Mouse (Mus musculus) stomach, embryonic 14.5 days (tissue): ENCODE data around the gene Mindy4b-ps. TPM values are rescaled to one million over a fixed set of nuclear protein-coding genes. Genes with fewer than 3 reads are reported as not detected.
A peak's percentile ranks its signal among the peaks of the same experiment; 100 is the strongest.
"Not testable (repeated sequence)": the region's sequence is repeated elsewhere in the genome, so short reads cannot be mapped to it uniquely, and the experiment has no call there.

Source experiments
- ATAC-seq: fragments of 200-750 bp; cut with Nextera tagmentation; 2 replicates; pipeline ENCODE4 v1.8.0; 2017; ENCODE audit warnings: low read depth, moderate TSS enrichment; ENCODE audit not compliant: insufficient number of reproducible peaks, insufficient read depth, low FRiP score
- H3K27ac ChIP-seq: fragments of 300-500 bp; sonication (generic); 2 replicates; pipeline ENCODE4 v1.5.1; 2014; ENCODE audit warnings: mild to moderate bottlenecking, low read length, moderate library complexity, mixed read lengths
- H3K27me3 ChIP-seq: fragments of 300-500 bp; sonication (generic); 2 replicates; pipeline ENCODE4 v1.6.1; 2014; ENCODE audit warnings: low read length, control low read depth, mixed read lengths; ENCODE audit not compliant: control insufficient read depth, insufficient read depth
- H3K36me3 ChIP-seq: fragments of 300-500 bp; sonication (generic); 2 replicates; pipeline ENCODE4 v1.6.1; 2014; ENCODE audit warnings: mild to moderate bottlenecking, control low read depth, low read length, moderate library complexity, mixed read lengths; ENCODE audit not compliant: control insufficient read depth, insufficient read depth
- H3K4me1 ChIP-seq: fragments of 300-500 bp; sonication (generic); 2 replicates; pipeline ENCODE4 v1.6.1; 2014; ENCODE audit warnings: low read length, control low read depth, mixed read lengths; ENCODE audit not compliant: control insufficient read depth, insufficient read depth
- H3K4me2 ChIP-seq: fragments of 300-500 bp; sonication (generic); replicated peaks from 2 replicates; pipeline ENCODE4 v1.6.1; 2014; ENCODE audit warnings: low read depth, low read length, control low read depth
- H3K4me3 ChIP-seq: fragments of 300-500 bp; sonication (generic); 2 replicates; pipeline ENCODE4 v1.5.1; 2014; ENCODE audit warnings: low read depth, low read length, control low read depth
- H3K9ac ChIP-seq: fragments of 300-500 bp; sonication (generic); replicated peaks from 2 replicates; pipeline ENCODE4 v1.6.1; 2014; ENCODE audit warnings: low read depth, mild to moderate bottlenecking, control low read depth, low read length, moderate library complexity, mixed read lengths
- H3K9me3 ChIP-seq: fragments of 300-500 bp; sonication (generic); 2 replicates; pipeline ENCODE4 v1.6.1; 2016; ENCODE audit warnings: low read depth, low read length, control low read depth; ENCODE audit not compliant: control insufficient read depth
- WGBS: fragments of 180-500 bp; shearing (Covaris S2); extraction: QIAGEN DNeasy Blood & Tissue Kit; methylation state at CpG from one replicate; pipeline ENCODE4 v1.1.7; 2014; 5-methylcytosine and 5-hydroxymethylcytosine counted together
- polyA plus RNA-seq: library from polyadenylated mRNA; unstranded; fragments of >200 nt; fragmentation: Nextera tagmentation; extraction: Ambion mirVana; gene quantifications from 2 replicates; pipeline ENCODE4 v1.2.1, GENCODE M21; 2014

Mindy4b-ps gene
- not detected in 2 replicates for polyA plus RNA-seq

DNA sequence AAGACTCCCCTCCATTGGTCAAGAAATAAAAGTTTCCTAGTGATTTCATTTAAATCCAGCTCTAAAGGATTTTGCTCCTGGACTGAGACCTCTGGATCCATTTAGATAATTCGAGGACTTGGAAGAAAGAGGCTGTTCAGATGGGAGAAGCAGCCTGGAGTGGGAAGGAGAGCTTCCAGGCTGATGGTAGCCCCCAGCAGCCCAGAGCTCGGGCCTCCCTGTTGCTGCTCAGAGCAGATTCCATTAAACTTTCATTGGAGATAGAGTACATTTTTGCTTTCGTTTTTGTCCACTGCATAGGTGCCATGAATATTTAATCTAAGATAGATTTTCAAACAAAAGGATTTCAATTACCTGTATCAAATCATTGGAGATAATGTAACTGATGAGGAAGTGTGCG, at the start of gene Mindy4b-ps:
TSS of gene Mindy4b-ps (minus strand) at position 101 of the 400 bp plus-strand sequence.
- H3K4me2 ChIP-seq, result no peak within 1 kb of the TSS
- H3K4me3 ChIP-seq, result no peak within 1 kb of the TSS
- H3K27ac ChIP-seq, result no peak within 1 kb of the TSS
- H3K27me3 ChIP-seq, result no peaks in the 10 kb centered on the region
- no peak for ATAC-seq
- no peaks in the 10 kb centered on the region for H3K4me1 ChIP-seq
- H3K9me3 ChIP-seq, result no peaks in the 10 kb centered on the region
- WGBS, result 73% methylated on average over 4 of the region's 4 CpGs
- no peaks in the 10 kb centered on the region for H3K36me3 ChIP-seq
- no peak within 1 kb of the TSS for H3K9ac ChIP-seq

DNA sequence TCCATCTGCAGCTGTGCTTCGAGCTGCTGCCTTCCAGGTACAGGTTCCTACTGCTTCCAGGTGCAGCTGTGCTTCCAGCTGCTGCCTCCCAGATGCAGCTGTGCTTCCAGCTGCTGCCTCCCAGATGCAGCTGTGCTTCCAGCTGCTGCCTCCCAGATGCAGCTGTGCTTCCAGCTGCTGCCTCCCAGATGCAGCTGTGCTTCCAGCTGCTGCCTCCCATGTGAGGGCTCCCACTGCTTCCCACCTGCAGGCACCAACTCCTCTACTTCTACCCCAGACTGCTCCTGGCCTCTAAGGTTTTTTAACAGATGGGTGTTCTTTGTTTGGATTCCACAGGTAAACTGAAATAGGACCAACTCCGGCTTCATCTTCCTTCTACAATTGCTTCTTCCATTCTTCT, 49.8 kb upstream of the Mindy4b-ps start:
- not testable (repeated sequence) for H3K27me3 ChIP-seq, H3K4me1 ChIP-seq, ATAC-seq, H3K4me2 ChIP-seq, H3K36me3 ChIP-seq, H3K9ac ChIP-seq, H3K9me3 ChIP-seq, H3K27ac ChIP-seq, H3K4me3 ChIP-seq
- 61% methylated on average over 2 of the region's 2 CpGs for WGBS

DNA sequence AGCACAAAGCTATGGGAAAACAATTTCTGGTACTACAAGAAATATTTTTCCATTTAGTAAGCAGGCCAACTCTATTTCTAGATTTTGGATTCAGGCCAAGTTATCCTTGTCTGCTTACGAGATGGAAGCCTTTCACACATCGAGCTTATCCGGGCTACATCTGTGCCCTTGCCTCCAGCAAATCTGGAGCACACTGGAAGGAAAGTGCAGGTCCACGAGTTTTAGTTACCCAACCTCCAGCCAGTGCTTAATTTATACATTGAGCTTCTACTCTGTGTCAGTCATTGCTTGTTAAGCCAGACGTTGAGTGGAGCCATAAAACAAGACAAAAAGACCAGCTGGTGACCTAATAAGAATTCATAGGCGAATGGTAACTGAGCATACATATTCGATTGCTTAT, 43.6 kb upstream of the Mindy4b-ps start:
- no peak for ATAC-seq
- WGBS, result 51% methylated on average over 7 of the region's 7 CpGs
- no peak overlapping the region for H3K4me2 ChIP-seq
- no peaks in the 10 kb centered on the region for H3K27me3 ChIP-seq
- H3K36me3 ChIP-seq, result no peaks in the 10 kb centered on the region
- H3K4me1 ChIP-seq, result no peaks in the 10 kb centered on the region
- H3K4me3 ChIP-seq, result no peak overlapping the region
- H3K9ac ChIP-seq, result no peak overlapping the region
- H3K27ac ChIP-seq, result no peak overlapping the region
- no peaks in the 10 kb centered on the region for H3K9me3 ChIP-seq

DNA sequence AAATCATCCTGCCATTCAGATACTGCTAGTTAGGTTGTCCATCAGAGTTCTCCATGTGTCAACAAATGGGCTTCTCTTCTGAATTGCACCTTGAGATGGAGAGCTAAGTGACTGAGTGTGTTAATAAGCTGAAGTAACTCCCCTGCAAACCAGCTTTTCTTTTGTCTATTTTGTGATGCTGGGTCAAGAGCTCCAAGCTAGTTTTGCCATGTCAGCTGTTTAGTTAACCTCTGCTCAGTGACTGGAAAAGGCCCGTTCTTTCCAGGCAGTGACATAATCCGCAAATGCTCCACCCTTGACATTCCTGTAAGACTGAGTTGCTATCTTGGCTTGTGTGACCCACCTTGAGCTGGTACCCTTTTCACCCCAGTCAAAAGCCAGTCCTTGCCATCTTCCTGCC, 40.9 kb upstream of the Mindy4b-ps start:
- WGBS, result 50% methylated on average over 2 of the region's 2 CpGs
- no peak overlapping the region for H3K27ac ChIP-seq
- H3K9me3 ChIP-seq, result no peaks in the 10 kb centered on the region
- no peak overlapping the region for H3K4me3 ChIP-seq
- no peak overlapping the region for H3K4me2 ChIP-seq
- no peaks in the 10 kb centered on the region for H3K4me1 ChIP-seq
- H3K9ac ChIP-seq, result no peak overlapping the region
- no peaks in the 10 kb centered on the region for H3K36me3 ChIP-seq
- no peaks in the 10 kb centered on the region for H3K27me3 ChIP-seq
- no peak for ATAC-seq

GRCm38 (mm10) chr3:58843415-58843814, 21.3 kb upstream of the Mindy4b-ps start:
- Histone ChIP-seq H3K4me3 (no peak overlapping the region), H3K36me3 (no peaks in the 10 kb centered on the region), H3K9ac (no peak overlapping the region), H3K4me1 (no peaks in the 10 kb centered on the region), H3K27me3 (no peaks in the 10 kb centered on the region), H3K27ac (no peak overlapping the region), H3K4me2 (no peak overlapping the region), H3K9me3 (no peaks in the 10 kb centered on the region)
- ATAC-seq, result 0 out of 2 replicates have a peak, but pooled peaks have one; percentile 42
- 55% methylated on average over 1 of the region's 1 CpGs for WGBS

- no peaks in the 10 kb centered on the region for H3K27me3 ChIP-seq
- no peak overlapping the region for H3K9ac ChIP-seq
- no peaks in the 10 kb centered on the region for H3K9me3 ChIP-seq
- H3K4me1 ChIP-seq, result no peaks in the 10 kb centered on the region
- no peak overlapping the region for H3K27ac ChIP-seq
- WGBS, result 89% methylated on average over 5 of the region's 5 CpGs
- H3K36me3 ChIP-seq, result no peaks in the 10 kb centered on the region
- no peak for ATAC-seq
- H3K4me3 ChIP-seq, result no peak overlapping the region
- no peak overlapping the region for H3K4me2 ChIP-seq
Measured at GRCm38 (mm10) chr3:58833442-58834160, 11.5 kb upstream of the Mindy4b-ps start.

- Histone ChIP-seq H3K27me3 (no peaks in the 10 kb centered on the region), H3K9ac (no peak overlapping the region), H3K36me3 (no peaks in the 10 kb centered on the region), H3K4me2 (no peak overlapping the region), H3K27ac (no peak overlapping the region), H3K4me3 (no peak overlapping the region), H3K4me1 (no peaks in the 10 kb centered on the region), H3K9me3 (no peaks in the 10 kb centered on the region)
- WGBS, result 72% methylated on average over 2 of the region's 2 CpGs
- no peak for ATAC-seq
Measured at GRCm38 (mm10) chr3:58832888-58833287, 10.8 kb upstream of the Mindy4b-ps start.

DNA sequence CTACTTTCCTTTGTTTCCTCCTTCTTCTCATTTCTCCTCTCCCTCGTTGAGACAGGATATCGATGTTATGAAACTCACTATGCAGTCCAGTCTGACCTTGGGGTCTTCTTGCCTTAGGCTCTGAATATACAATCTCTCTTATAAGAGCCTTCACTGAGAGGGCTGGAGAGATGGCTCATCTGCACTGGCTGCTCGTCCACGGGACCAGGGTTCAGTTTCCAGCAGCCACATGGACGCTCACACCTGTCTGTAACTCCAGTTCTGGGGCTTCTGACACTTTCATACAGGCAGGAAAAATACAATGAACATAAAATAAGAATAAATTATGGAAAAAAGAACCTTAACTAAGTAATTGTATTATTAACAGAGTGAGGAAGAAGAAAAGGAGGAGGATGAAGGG, 9.5 kb upstream of the Mindy4b-ps start:
- WGBS, result 66% methylated on average over 5 of the region's 5 CpGs
- no peak overlapping the region for H3K27ac ChIP-seq
- H3K9ac ChIP-seq, result no peak overlapping the region
- no peak overlapping the region for H3K4me3 ChIP-seq
- H3K4me1 ChIP-seq, result no peaks in the 10 kb centered on the region
- no peaks in the 10 kb centered on the region for H3K27me3 ChIP-seq
- no peaks in the 10 kb centered on the region for H3K9me3 ChIP-seq
- H3K4me2 ChIP-seq, result no peak overlapping the region
- no peaks in the 10 kb centered on the region for H3K36me3 ChIP-seq
- no peak for ATAC-seq

GRCm38 (mm10) chr3:58829926-58830325, 7.8 kb upstream of the Mindy4b-ps start:
- no peak overlapping the region for H3K4me3 ChIP-seq
- no peak for ATAC-seq
- no peak overlapping the region for H3K27ac ChIP-seq
- H3K27me3 ChIP-seq, result no peaks in the 10 kb centered on the region
- no peaks in the 10 kb centered on the region for H3K9me3 ChIP-seq
- H3K4me1 ChIP-seq, result no peaks in the 10 kb centered on the region
- H3K9ac ChIP-seq, result no peak overlapping the region
- H3K4me2 ChIP-seq, result no peak overlapping the region
- H3K36me3 ChIP-seq, result no peaks in the 10 kb centered on the region
- WGBS, result 84% methylated on average over 1 of the region's 1 CpGs
